Mouse (Mus musculus): Measurements from ENCODE around the gene Zfpm1. TPM values are rescaled to one million over a fixed set of nuclear protein-coding genes. Genes with fewer than 3 reads are reported as not detected.
A peak's percentile ranks its signal among the peaks of the same experiment; 100 is the strongest.

The Zfpm1 gene
- polyA plus RNA-seq, 1 experiment from 2014 or later, result 1.5 TPM

GRCm38 (mm10) chr8:122260755-122261154 is 21.2 kb upstream of the Zfpm1 start:
- H3K27ac ChIP-seq (replicated peaks), result 0 out of 2 replicates have a peak overlapping the region, but pooled peaks have one; percentile 28
- H3K4me1 ChIP-seq, result peaks cover 27% of the 10 kb centered on the region
- no peak for DNase-seq (ENCODE audit: low spot score)
- H3K4me3 ChIP-seq, result no peak overlapping the region
- H3K27me3 ChIP-seq (ENCODE audit: low read depth, poor library complexity, severe bottlenecking), result peaks cover 33% of the 10 kb centered on the region
- no peaks in the 10 kb centered on the region for H3K36me3 ChIP-seq
- WGBS, result 50% methylated on average over 9 of the region's 9 CpGs
- no peaks in the 10 kb centered on the region for H3K9me3 ChIP-seq (replicated peaks)

GRCm38 (mm10) chr8:122262835-122263234 is 19.1 kb upstream of the Zfpm1 start:
- Histone ChIP-seq H3K27ac (replicated peaks) (no peak overlapping the region), H3K4me3 (no peak overlapping the region), H3K9me3 (replicated peaks) (no peaks in the 10 kb centered on the region), H3K4me1 (peaks cover 37% of the 10 kb centered on the region), H3K36me3 (no peaks in the 10 kb centered on the region), H3K27me3 (ENCODE audit: low read depth, poor library complexity, severe bottlenecking) (peaks cover 54% of the 10 kb centered on the region)
- 73% methylated on average over 16 of the region's 16 CpGs for WGBS
- DNase-seq (ENCODE audit: low spot score), result no peak

GRCm38 (mm10) chr8:122264243-122264642 is 17.7 kb upstream of the Zfpm1 start:
- Histone ChIP-seq H3K36me3 (no peaks in the 10 kb centered on the region), H3K4me1 (peaks cover 44% of the 10 kb centered on the region), H3K27ac (replicated peaks) (0 out of 2 replicates have a peak overlapping the region, but pooled peaks have one; percentile 38), H3K9me3 (replicated peaks) (no peaks in the 10 kb centered on the region), H3K27me3 (ENCODE audit: low read depth, poor library complexity, severe bottlenecking) (peaks cover 66% of the 10 kb centered on the region), H3K4me3 (no peak overlapping the region)
- no peak for DNase-seq (ENCODE audit: low spot score)
- WGBS, result 39% methylated on average over 9 of the region's 9 CpGs

GRCm38 (mm10) chr8:122265522-122265921 is 16.4 kb upstream of the Zfpm1 start:
- no peak for DNase-seq (ENCODE audit: low spot score)
- Histone ChIP-seq H3K4me1 (peaks cover 49% of the 10 kb centered on the region), H3K4me3 (no peak overlapping the region), H3K27me3 (ENCODE audit: low read depth, poor library complexity, severe bottlenecking) (peaks cover 79% of the 10 kb centered on the region), H3K27ac (replicated peaks) (no peak overlapping the region), H3K9me3 (replicated peaks) (no peaks in the 10 kb centered on the region), H3K36me3 (no peaks in the 10 kb centered on the region)
- WGBS, result 85% methylated on average over 8 of the region's 8 CpGs

GRCm38 (mm10) chr8:122266867-122267266 is 15.1 kb upstream of the Zfpm1 start:
- peaks cover 88% of the 10 kb centered on the region for H3K27me3 ChIP-seq (ENCODE audit: low read depth, poor library complexity, severe bottlenecking)
- no peaks in the 10 kb centered on the region for H3K36me3 ChIP-seq
- H3K9me3 ChIP-seq (replicated peaks), result no peaks in the 10 kb centered on the region
- WGBS, result 48% methylated on average over 13 of the region's 13 CpGs
- no peak overlapping the region for H3K4me3 ChIP-seq
- H3K4me1 ChIP-seq, result peaks cover 42% of the 10 kb centered on the region
- no peak for DNase-seq (ENCODE audit: low spot score)
- H3K27ac ChIP-seq (replicated peaks), result 0 out of 2 replicates have a peak overlapping the region, but pooled peaks have one; percentile 38

GRCm38 (mm10) chr8:122268861-122269260 is 13.1 kb upstream of the Zfpm1 start:
- no peaks in the 10 kb centered on the region for H3K36me3 ChIP-seq
- peaks cover 44% of the 10 kb centered on the region for H3K4me1 ChIP-seq
- no peaks in the 10 kb centered on the region for H3K9me3 ChIP-seq (replicated peaks)
- H3K27me3 ChIP-seq (ENCODE audit: low read depth, poor library complexity, severe bottlenecking), result peaks cover 78% of the 10 kb centered on the region
- WGBS, result 58% methylated on average over 24 of the region's 24 CpGs
- DNase-seq (ENCODE audit: low spot score), result no peak
- peak overlapping the region; percentile 81 for H3K27ac ChIP-seq (replicated peaks)
- peak overlapping the region; percentile 59 for H3K4me3 ChIP-seq

GRCm38 (mm10) chr8:122269404-122269803 is 12.5 kb upstream of the Zfpm1 start:
- H3K9me3 ChIP-seq (replicated peaks), result no peaks in the 10 kb centered on the region
- H3K27ac ChIP-seq (replicated peaks), result peak overlapping the region; percentile 81
- peak overlapping the region; percentile 59 for H3K4me3 ChIP-seq
- H3K27me3 ChIP-seq (ENCODE audit: low read depth, poor library complexity, severe bottlenecking), result peaks cover 77% of the 10 kb centered on the region
- 3% methylated on average over 21 of the region's 21 CpGs for WGBS
- DNase-seq (ENCODE audit: low spot score), result peak; percentile 81
- no peaks in the 10 kb centered on the region for H3K36me3 ChIP-seq
- peaks cover 44% of the 10 kb centered on the region for H3K4me1 ChIP-seq

- no peak for DNase-seq (ENCODE audit: low spot score)
- Histone ChIP-seq H3K27me3 (ENCODE audit: low read depth, poor library complexity, severe bottlenecking) (peaks cover 69% of the 10 kb centered on the region), H3K9me3 (replicated peaks) (no peaks in the 10 kb centered on the region), H3K27ac (replicated peaks) (peak overlapping the region; percentile 17; the same call in 1 of the 2 replicates), H3K36me3 (no peaks in the 10 kb centered on the region), H3K4me3 (no peak overlapping the region), H3K4me1 (peaks cover 44% of the 10 kb centered on the region)
- WGBS, result 72% methylated on average over 7 of the region's 7 CpGs
Observed at GRCm38 (mm10) chr8:122270555-122270954, 11.4 kb upstream of the Zfpm1 start.

GRCm38 (mm10) chr8:122273152-122273551 is 8.8 kb upstream of the Zfpm1 start:
- Histone ChIP-seq H3K36me3 (no peaks in the 10 kb centered on the region), H3K4me3 (no peak overlapping the region), H3K4me1 (peaks cover 38% of the 10 kb centered on the region), H3K9me3 (replicated peaks) (no peaks in the 10 kb centered on the region), H3K27me3 (ENCODE audit: low read depth, poor library complexity, severe bottlenecking) (peaks cover 50% of the 10 kb centered on the region), H3K27ac (replicated peaks) (no peak overlapping the region)
- peak; percentile 84 for DNase-seq (ENCODE audit: low spot score)
- 6% methylated on average over 5 of the region's 5 CpGs for WGBS

GRCm38 (mm10) chr8:122273826-122274225 is 8.1 kb upstream of the Zfpm1 start:
- H3K27ac ChIP-seq (replicated peaks), result no peak overlapping the region
- no peak for DNase-seq (ENCODE audit: low spot score)
- peaks cover 35% of the 10 kb centered on the region for H3K4me1 ChIP-seq
- 64% methylated on average over 7 of the region's 7 CpGs for WGBS
- H3K9me3 ChIP-seq (replicated peaks), result no peaks in the 10 kb centered on the region
- peaks cover 50% of the 10 kb centered on the region for H3K27me3 ChIP-seq (ENCODE audit: low read depth, poor library complexity, severe bottlenecking)
- no peak overlapping the region for H3K4me3 ChIP-seq
- H3K36me3 ChIP-seq, result no peaks in the 10 kb centered on the region

- no peaks in the 10 kb centered on the region for H3K36me3 ChIP-seq
- H3K9me3 ChIP-seq (replicated peaks), result no peaks in the 10 kb centered on the region
- H3K4me1 ChIP-seq, result peaks cover 26% of the 10 kb centered on the region
- WGBS, result 82% methylated on average over 11 of the region's 11 CpGs
- H3K4me3 ChIP-seq, result no peak overlapping the region
- no peak overlapping the region for H3K27ac ChIP-seq (replicated peaks)
- no peak for DNase-seq (ENCODE audit: low spot score)
- peaks cover 48% of the 10 kb centered on the region for H3K27me3 ChIP-seq (ENCODE audit: low read depth, poor library complexity, severe bottlenecking)
Observed at GRCm38 (mm10) chr8:122274651-122275391, 7.1 kb upstream of the Zfpm1 start.

GRCm38 (mm10) chr8:122276308-122276707 is 5.6 kb upstream of the Zfpm1 start:
- Histone ChIP-seq H3K27me3 (ENCODE audit: low read depth, poor library complexity, severe bottlenecking) (peaks cover 34% of the 10 kb centered on the region), H3K4me1 (peaks cover 40% of the 10 kb centered on the region), H3K36me3 (no peaks in the 10 kb centered on the region), H3K9me3 (replicated peaks) (no peaks in the 10 kb centered on the region), H3K4me3 (no peak overlapping the region), H3K27ac (replicated peaks) (no peak overlapping the region; the same call in 1 of the 2 replicates)
- DNase-seq (ENCODE audit: low spot score), result no peak
- WGBS, result 94% methylated on average over 5 of the region's 5 CpGs

- Histone ChIP-seq H3K9me3 (replicated peaks) (no peaks in the 10 kb centered on the region), H3K36me3 (no peaks in the 10 kb centered on the region), H3K4me1 (peaks cover 44% of the 10 kb centered on the region), H3K27ac (replicated peaks) (peak overlapping the region; percentile 49; the same call in 1 of the 2 replicates), H3K4me3 (no peak overlapping the region), H3K27me3 (ENCODE audit: low read depth, poor library complexity, severe bottlenecking) (peaks cover 25% of the 10 kb centered on the region)
- WGBS, result 80% methylated on average over 18 of the region's 18 CpGs
- DNase-seq (ENCODE audit: low spot score), result no peak
Observed at GRCm38 (mm10) chr8:122277204-122277995, 4.5 kb upstream of the Zfpm1 start.

All from midbrain, embryonic 10.5 days (tissue).